Mouse (Mus musculus): ENCODE data around the gene Il11. TPM values are rescaled to one million over a fixed set of nuclear protein-coding genes. Genes with fewer than 3 reads are reported as not detected.

Gene Il11
- polyA plus RNA-seq, 1 experiment from 2014 or later = 0.17 TPM

- no peak overlapping the region for H3K27ac ChIP-seq (replicated peaks; ENCODE audit: low read depth, low read length)
- H3K9me3 ChIP-seq (ENCODE audit: control insufficient read depth, low read length) = no peaks in the 10 kb centered on the region
- no peaks in the 10 kb centered on the region for H3K36me3 ChIP-seq (ENCODE audit: control insufficient read depth, insufficient read depth, low read length)
- H3K27me3 ChIP-seq (ENCODE audit: control insufficient read depth, insufficient read depth, low read length) = peaks cover 39% of the 10 kb centered on the region
- H3K4me3 ChIP-seq (replicated peaks; ENCODE audit: low read depth, low read length) = no peak overlapping the region
- H3K9ac ChIP-seq (replicated peaks; ENCODE audit: low read length) = no peak overlapping the region
- no peaks in the 10 kb centered on the region for H3K4me1 ChIP-seq (ENCODE audit: control insufficient read depth, insufficient read depth, low read length)
- 2% methylated on average over 19 of the region's 20 CpGs for WGBS
- no peak for DNase-seq
- ATAC-seq (ENCODE audit: low FRiP score, low TSS enrichment) = no peak
- no peak overlapping the region for H3K4me2 ChIP-seq (ENCODE audit: low read length)
Measured at GRCm38 (mm10) chr7:4777851-4778637, 4.6 kb downstream of the Il11 start.

- peaks cover 39% of the 10 kb centered on the region for H3K27me3 ChIP-seq (ENCODE audit: control insufficient read depth, insufficient read depth, low read length)
- DNase-seq = peak; percentile 72
- no peak overlapping the region for H3K27ac ChIP-seq (replicated peaks; ENCODE audit: low read depth, low read length)
- H3K4me2 ChIP-seq (ENCODE audit: low read length) = peak overlapping the region; percentile 51
- peak; percentile 66 for ATAC-seq (ENCODE audit: low FRiP score, low TSS enrichment)
- peak overlapping the region; percentile 42; the same call in 1 of the 2 replicates for H3K9ac ChIP-seq (replicated peaks; ENCODE audit: low read length)
- no peaks in the 10 kb centered on the region for H3K4me1 ChIP-seq (ENCODE audit: control insufficient read depth, insufficient read depth, low read length)
- no peaks in the 10 kb centered on the region for H3K9me3 ChIP-seq (ENCODE audit: control insufficient read depth, low read length)
- H3K4me3 ChIP-seq (replicated peaks; ENCODE audit: low read depth, low read length) = peak overlapping the region; percentile 33
- WGBS = 2% methylated on average over 48 of the region's 56 CpGs
- no peaks in the 10 kb centered on the region for H3K36me3 ChIP-seq (ENCODE audit: control insufficient read depth, insufficient read depth, low read length)
Measured at GRCm38 (mm10) chr7:4776861-4777830, 5.5 kb downstream of the Il11 start.

GRCm38 (mm10) chr7:4776131-4776530 lies 6.5 kb downstream of the Il11 start:
- Histone ChIP-seq H3K4me3 (replicated peaks; ENCODE audit: low read depth, low read length) (no peak overlapping the region), H3K9ac (replicated peaks; ENCODE audit: low read length) (no peak overlapping the region), H3K36me3 (ENCODE audit: control insufficient read depth, insufficient read depth, low read length) (no peaks in the 10 kb centered on the region), H3K4me1 (ENCODE audit: control insufficient read depth, insufficient read depth, low read length) (no peaks in the 10 kb centered on the region), H3K9me3 (ENCODE audit: control insufficient read depth, low read length) (no peaks in the 10 kb centered on the region), H3K27ac (replicated peaks; ENCODE audit: low read depth, low read length) (no peak overlapping the region), H3K27me3 (ENCODE audit: control insufficient read depth, insufficient read depth, low read length) (peaks cover 39% of the 10 kb centered on the region), H3K4me2 (ENCODE audit: low read length) (no peak overlapping the region)
- ATAC-seq (ENCODE audit: low FRiP score, low TSS enrichment) (no peak), DNase-seq (no peak)
- 54% methylated on average over 10 of the region's 10 CpGs for WGBS

- no peaks in the 10 kb centered on the region for H3K4me1 ChIP-seq (ENCODE audit: control insufficient read depth, insufficient read depth, low read length)
- no peaks in the 10 kb centered on the region for H3K9me3 ChIP-seq (ENCODE audit: control insufficient read depth, low read length)
- H3K4me3 ChIP-seq (replicated peaks; ENCODE audit: low read depth, low read length) = no peak within 1 kb of the TSS
- no peaks in the 10 kb centered on the region for H3K36me3 ChIP-seq (ENCODE audit: control insufficient read depth, insufficient read depth, low read length)
- no peak within 1 kb of the TSS for H3K27ac ChIP-seq (replicated peaks; ENCODE audit: low read depth, low read length)
- no peak for ATAC-seq (ENCODE audit: low FRiP score, low TSS enrichment)
- no peak within 1 kb of the TSS for H3K9ac ChIP-seq (replicated peaks; ENCODE audit: low read length)
- peaks cover 6% of the 10 kb centered on the region; the same call in 1 of the 2 replicates for H3K27me3 ChIP-seq (ENCODE audit: control insufficient read depth, insufficient read depth, low read length)
- 80% methylated on average over 5 of the region's 5 CpGs for WGBS
- no peak for DNase-seq
- H3K4me2 ChIP-seq (ENCODE audit: low read length) = no peak within 1 kb of the TSS
Measured at GRCm38 (mm10) chr7:4771202-4771601, 11.5 kb downstream of the Il11 start, which contains the start of gene Fam71e2. Fam71e2 (minus strand) TSS chr7:4771302.

GRCm38 (mm10) chr7:4764946-4765710 lies 17.5 kb downstream of the Il11 start:
- ATAC-seq (ENCODE audit: low FRiP score, low TSS enrichment) = no peak
- no peaks in the 10 kb centered on the region for H3K27me3 ChIP-seq (ENCODE audit: control insufficient read depth, insufficient read depth, low read length)
- H3K9me3 ChIP-seq (ENCODE audit: control insufficient read depth, low read length) = no peaks in the 10 kb centered on the region
- 17% methylated on average over 4 of the region's 4 CpGs for WGBS
- no peak overlapping the region for H3K9ac ChIP-seq (replicated peaks; ENCODE audit: low read length)
- H3K27ac ChIP-seq (replicated peaks; ENCODE audit: low read depth, low read length) = no peak overlapping the region
- no peak overlapping the region for H3K4me3 ChIP-seq (replicated peaks; ENCODE audit: low read depth, low read length)
- H3K4me2 ChIP-seq (ENCODE audit: low read length) = no peak overlapping the region
- H3K4me1 ChIP-seq (ENCODE audit: control insufficient read depth, insufficient read depth, low read length) = no peaks in the 10 kb centered on the region
- no peak for DNase-seq
- no peaks in the 10 kb centered on the region for H3K36me3 ChIP-seq (ENCODE audit: control insufficient read depth, insufficient read depth, low read length)

- no peaks in the 10 kb centered on the region for H3K27me3 ChIP-seq (ENCODE audit: control insufficient read depth, insufficient read depth, low read length)
- H3K36me3 ChIP-seq (ENCODE audit: control insufficient read depth, insufficient read depth, low read length) = no peaks in the 10 kb centered on the region
- DNase-seq = no peak
- no peaks in the 10 kb centered on the region for H3K4me1 ChIP-seq (ENCODE audit: control insufficient read depth, insufficient read depth, low read length)
- no peak overlapping the region for H3K9ac ChIP-seq (replicated peaks; ENCODE audit: low read length)
- no peak overlapping the region for H3K4me2 ChIP-seq (ENCODE audit: low read length)
- H3K27ac ChIP-seq (replicated peaks; ENCODE audit: low read depth, low read length) = no peak overlapping the region
- H3K4me3 ChIP-seq (replicated peaks; ENCODE audit: low read depth, low read length) = no peak overlapping the region
- H3K9me3 ChIP-seq (ENCODE audit: control insufficient read depth, low read length) = no peaks in the 10 kb centered on the region
- WGBS = 50% methylated on average over 1 of the region's 1 CpGs
- no peak for ATAC-seq (ENCODE audit: low FRiP score, low TSS enrichment)
Measured at GRCm38 (mm10) chr7:4759670-4760069, 23.0 kb downstream of the Il11 start.

GRCm38 (mm10) chr7:4752821-4753570 lies 29.7 kb downstream of the Il11 start, which contains the start of gene Cox6b2:
Cox6b2 (minus strand) TSS chr7:4753094.
- H3K9me3 ChIP-seq (ENCODE audit: control insufficient read depth, low read length) = no peaks in the 10 kb centered on the region
- DNase-seq (peak; percentile 88), ATAC-seq (ENCODE audit: low FRiP score, low TSS enrichment) (peak; percentile 91)
- peaks cover 14% of the 10 kb centered on the region for H3K4me1 ChIP-seq (ENCODE audit: control insufficient read depth, insufficient read depth, low read length)
- no peaks in the 10 kb centered on the region for H3K27me3 ChIP-seq (ENCODE audit: control insufficient read depth, insufficient read depth, low read length)
- H3K4me3 ChIP-seq (replicated peaks; ENCODE audit: low read depth, low read length) = peak within 1 kb of the TSS; percentile 28
- H3K4me2 ChIP-seq (ENCODE audit: low read length) = peak within 1 kb of the TSS; percentile 50
- 0 out of 2 replicates have a peak, but pooled peaks cover 3% of the 10 kb centered on the region for H3K36me3 ChIP-seq (ENCODE audit: control insufficient read depth, insufficient read depth, low read length)
- 3% methylated on average over 24 of the region's 24 CpGs for WGBS
- H3K9ac ChIP-seq (replicated peaks; ENCODE audit: low read length) = no peak within 1 kb of the TSS
- no peak within 1 kb of the TSS for H3K27ac ChIP-seq (replicated peaks; ENCODE audit: low read depth, low read length)

Measured in midbrain, embryonic 14.5 days (tissue).